Mouse (Mus musculus): ENCODE measurements around the gene AU022252. TPM values are rescaled to one million over a fixed set of nuclear protein-coding genes. Genes with fewer than 3 reads are reported as not detected.
"Not testable (repeated sequence)": the region's sequence is repeated elsewhere in the genome, so short reads cannot be mapped to it uniquely, and the experiment has no call there.

Gene AU022252
- polyA plus RNA-seq (2015; fragmentation: Nextera tagmentation; extraction: Ambion mirVana) = 28.1 and 31.1 TPM in 2 replicates

DNA sequence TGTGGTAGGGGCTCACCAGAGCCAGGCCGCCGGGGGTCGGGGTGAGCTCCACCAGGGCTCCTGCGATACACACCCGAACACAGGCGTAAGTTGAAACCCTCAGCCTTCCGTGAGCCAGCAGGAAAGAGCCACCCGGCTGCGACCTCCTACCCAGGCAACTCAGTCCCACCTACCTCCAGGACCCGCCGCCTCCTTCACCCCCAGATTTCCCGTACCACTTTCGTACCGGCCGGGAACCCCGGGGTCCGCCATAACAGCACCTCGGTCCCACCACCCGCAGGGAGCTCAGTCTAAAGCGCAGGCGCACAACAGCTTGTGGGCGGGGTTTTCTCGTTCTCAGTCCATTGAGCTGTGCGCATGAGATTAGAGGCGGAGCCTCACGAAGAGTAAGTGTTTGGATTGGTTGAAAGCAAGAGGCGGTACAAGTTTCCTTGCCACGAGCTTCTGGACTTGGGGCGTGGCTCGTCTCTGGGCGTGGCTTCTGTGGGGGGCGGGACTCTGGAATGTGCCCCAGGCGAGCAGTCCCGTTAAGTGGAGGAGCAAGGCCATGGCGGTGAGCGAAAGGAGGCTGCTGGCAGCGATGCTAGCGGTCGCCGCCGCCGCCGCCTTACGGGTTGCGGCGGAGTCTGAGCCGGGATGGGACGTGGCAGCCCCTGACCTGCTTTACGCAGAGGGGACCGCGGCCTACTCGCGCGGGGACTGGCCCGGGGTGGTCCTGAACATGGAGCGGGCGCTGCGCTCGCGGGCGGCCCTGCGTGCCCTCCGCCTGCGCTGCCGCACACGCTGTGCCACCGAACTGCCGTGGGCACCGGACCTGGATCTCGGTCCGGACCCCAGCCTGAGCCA lies at the start of gene AU022252, which contains the start of gene P3h1:
AU022252 (minus strand) TSS at position 303 of the 846 bp plus-strand sequence.
P3h1 (plus strand) TSS at position 506 of the 846 bp plus-strand sequence.
- H3K4me3 ChIP-seq (replicated peaks; ENCODE audit: low read depth, low read length) = peak within 1 kb of the TSS; percentile 77
- H3K4me2 ChIP-seq (ENCODE audit: low read length) = peak within 1 kb of the TSS; percentile 86
- H3K36me3 ChIP-seq (ENCODE audit: insufficient read depth, low read length) = no peaks in the 10 kb centered on the region
- ATAC-seq (replicated peaks; ENCODE audit: low FRiP score, low read depth) (peak; percentile 95), DNase-seq (ENCODE audit: low spot score) (peak; percentile 99)
- no peaks in the 10 kb centered on the region for H3K9me3 ChIP-seq (replicated peaks; ENCODE audit: low read length)
- peak within 1 kb of the TSS; percentile 75 for H3K9ac ChIP-seq (ENCODE audit: low read depth, low read length)
- under 1% methylated on average over 71 of the region's 71 CpGs for whole genome bisulfite sequencing
- peak within 1 kb of the TSS; percentile 68 for H3K27ac ChIP-seq
- H3K27me3 ChIP-seq (ENCODE audit: insufficient read depth, low read length) = no peaks in the 10 kb centered on the region
- no peak for TF ChIP-seq CTCF (IDR thresholded peaks at IDR 0.05; ENCODE audit: low read depth)
- peaks cover 4% of the 10 kb centered on the region; the same call in 1 of the 2 replicates for H3K4me1 ChIP-seq (replicated peaks; ENCODE audit: insufficient read depth, low read length)

DNA sequence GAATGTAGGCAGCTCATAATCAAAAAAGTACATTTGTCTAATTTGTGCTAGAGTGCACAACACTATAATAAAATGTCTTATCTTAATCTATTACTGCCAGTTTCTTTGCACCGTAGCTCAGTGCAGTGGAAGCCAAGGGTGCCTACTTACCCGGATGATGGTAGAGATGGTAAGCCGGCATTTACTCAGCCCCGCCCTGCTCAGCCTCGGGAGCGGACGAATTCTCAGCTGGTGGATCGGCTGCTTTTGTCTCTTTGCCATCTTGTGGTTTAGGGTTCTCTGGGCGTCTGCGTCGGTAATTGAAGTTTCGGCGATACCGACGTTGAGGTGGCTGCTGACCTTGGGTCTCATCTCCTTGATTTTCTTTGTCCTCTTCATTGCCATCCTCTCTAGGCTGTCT lies 46.3 kb upstream of the AU022252 start:
- not testable (repeated sequence) for H3K9me3 ChIP-seq (replicated peaks; ENCODE audit: low read length); H3K27me3 ChIP-seq (ENCODE audit: insufficient read depth, low read length); H3K9ac ChIP-seq (ENCODE audit: low read depth, low read length); DNase-seq (ENCODE audit: low spot score); H3K4me1 ChIP-seq (replicated peaks; ENCODE audit: insufficient read depth, low read length); H3K4me2 ChIP-seq (ENCODE audit: low read length); ATAC-seq (replicated peaks; ENCODE audit: low FRiP score, low read depth); H3K4me3 ChIP-seq (replicated peaks; ENCODE audit: low read depth, low read length); H3K27ac ChIP-seq
- 91% methylated on average over 15 of the region's 15 CpGs for WGBS
- peaks cover 74% of the 10 kb centered on the region for H3K36me3 ChIP-seq (ENCODE audit: insufficient read depth, low read length)

DNA sequence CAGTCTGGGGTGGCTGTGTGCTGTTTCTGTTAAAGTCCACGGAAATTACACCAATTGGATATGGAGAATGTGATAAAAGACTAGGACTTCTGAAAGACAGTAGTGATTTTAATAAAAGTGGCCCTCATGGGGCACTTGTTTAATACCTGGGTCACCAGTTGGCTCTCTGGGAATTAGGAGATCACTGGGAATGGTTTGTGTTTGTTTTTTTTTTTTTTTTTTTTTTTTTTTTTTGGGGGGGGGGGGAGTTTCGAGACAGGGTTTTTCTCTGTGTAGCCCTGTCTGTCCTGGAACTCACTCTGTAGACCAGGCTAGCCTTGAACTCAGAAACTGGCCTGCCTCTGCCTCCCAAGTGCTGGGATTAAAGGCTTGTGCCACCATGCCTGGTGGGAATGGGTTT lies 43.2 kb upstream of the AU022252 start:
- DNase-seq (ENCODE audit: low spot score) (no peak), ATAC-seq (replicated peaks; ENCODE audit: low FRiP score, low read depth) (no peak)
- no peaks in the 10 kb centered on the region for H3K27me3 ChIP-seq (ENCODE audit: insufficient read depth, low read length)
- peak overlapping the region; percentile 62 for H3K27ac ChIP-seq
- no peaks in the 10 kb centered on the region for H3K9me3 ChIP-seq (replicated peaks; ENCODE audit: low read length)
- H3K36me3 ChIP-seq (ENCODE audit: insufficient read depth, low read length) = peaks cover 65% of the 10 kb centered on the region
- no peaks in the 10 kb centered on the region for H3K4me1 ChIP-seq (replicated peaks; ENCODE audit: insufficient read depth, low read length)
- H3K9ac ChIP-seq (ENCODE audit: low read depth, low read length) = no peak overlapping the region
- 72% methylated on average over 2 of the region's 2 CpGs for WGBS
- H3K4me3 ChIP-seq (replicated peaks; ENCODE audit: low read depth, low read length) = no peak overlapping the region
- H3K4me2 ChIP-seq (ENCODE audit: low read length) = no peak overlapping the region
- TF ChIP-seq CTCF (IDR thresholded peaks at IDR 0.05; ENCODE audit: low read depth) = no peak

DNA sequence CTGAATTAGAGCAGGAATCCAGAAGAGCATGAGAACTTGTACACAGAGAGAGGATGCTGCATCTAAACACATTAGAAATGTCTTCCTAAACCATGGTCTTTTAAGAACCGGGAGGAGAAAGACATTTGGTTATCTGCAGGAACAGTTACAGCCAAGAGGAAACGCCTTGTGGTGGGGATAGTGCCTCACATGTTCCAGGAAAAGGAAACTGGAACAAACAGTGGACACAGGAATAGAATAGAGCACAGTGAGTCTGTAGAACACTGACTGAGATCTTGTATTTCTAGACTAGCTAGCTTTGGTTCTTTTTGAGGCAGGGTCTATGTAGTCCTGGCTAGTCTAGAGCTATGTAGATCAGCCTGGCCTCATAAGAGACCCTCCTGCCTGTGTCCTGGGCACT lies 42.7 kb upstream of the AU022252 start:
- DNase-seq (ENCODE audit: low spot score) (peak; percentile 12), ATAC-seq (replicated peaks; ENCODE audit: low FRiP score, low read depth) (no peak)
- Histone ChIP-seq H3K9ac (ENCODE audit: low read depth, low read length) (no peak overlapping the region), H3K4me3 (replicated peaks; ENCODE audit: low read depth, low read length) (no peak overlapping the region), H3K4me2 (ENCODE audit: low read length) (no peak overlapping the region), H3K27me3 (ENCODE audit: insufficient read depth, low read length) (no peaks in the 10 kb centered on the region), H3K36me3 (ENCODE audit: insufficient read depth, low read length) (peaks cover 66% of the 10 kb centered on the region), H3K4me1 (replicated peaks; ENCODE audit: insufficient read depth, low read length) (no peaks in the 10 kb centered on the region), H3K9me3 (replicated peaks; ENCODE audit: low read length) (no peaks in the 10 kb centered on the region), H3K27ac (peak overlapping the region; percentile 62)
- WGBS = 78% methylated on average over 2 of the region's 2 CpGs
- no peak for TF ChIP-seq CTCF (IDR thresholded peaks at IDR 0.05; ENCODE audit: low read depth)

DNA sequence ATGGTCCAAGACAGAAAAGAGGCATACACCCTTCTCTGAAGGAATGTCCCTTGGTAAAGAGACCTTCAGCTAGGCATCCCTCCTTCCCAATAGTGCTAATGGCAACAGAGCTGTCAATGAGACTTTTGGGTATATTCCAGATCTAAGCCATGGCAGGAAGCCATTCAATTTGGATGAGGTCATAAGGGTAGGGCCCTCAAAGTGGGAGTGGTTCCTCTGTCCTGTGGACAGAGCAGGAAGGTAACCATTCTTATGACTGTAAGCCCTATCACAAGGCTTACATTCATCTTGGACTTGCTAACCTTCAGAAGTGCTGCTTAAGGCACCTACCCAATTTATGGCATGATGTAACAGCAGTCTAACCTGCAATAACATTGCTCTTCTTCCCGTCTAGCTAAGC lies 42.1 kb upstream of the AU022252 start:
- Histone ChIP-seq H3K36me3 (ENCODE audit: insufficient read depth, low read length) (peaks cover 60% of the 10 kb centered on the region), H3K27me3 (ENCODE audit: insufficient read depth, low read length) (no peaks in the 10 kb centered on the region), H3K4me1 (replicated peaks; ENCODE audit: insufficient read depth, low read length) (no peaks in the 10 kb centered on the region), H3K27ac (peak overlapping the region; percentile 36; the same call in 1 of the 2 replicates), H3K4me3 (replicated peaks; ENCODE audit: low read depth, low read length) (no peak overlapping the region), H3K9me3 (replicated peaks; ENCODE audit: low read length) (no peaks in the 10 kb centered on the region), H3K4me2 (ENCODE audit: low read length) (no peak overlapping the region), H3K9ac (ENCODE audit: low read depth, low read length) (no peak overlapping the region)
- 74% methylated on average over 1 of the region's 1 CpGs for WGBS
- TF ChIP-seq CTCF (IDR thresholded peaks at IDR 0.05; ENCODE audit: low read depth) = no peak
- no peak for DNase-seq (ENCODE audit: low spot score)
- no peak for ATAC-seq (replicated peaks; ENCODE audit: low FRiP score, low read depth)

DNA sequence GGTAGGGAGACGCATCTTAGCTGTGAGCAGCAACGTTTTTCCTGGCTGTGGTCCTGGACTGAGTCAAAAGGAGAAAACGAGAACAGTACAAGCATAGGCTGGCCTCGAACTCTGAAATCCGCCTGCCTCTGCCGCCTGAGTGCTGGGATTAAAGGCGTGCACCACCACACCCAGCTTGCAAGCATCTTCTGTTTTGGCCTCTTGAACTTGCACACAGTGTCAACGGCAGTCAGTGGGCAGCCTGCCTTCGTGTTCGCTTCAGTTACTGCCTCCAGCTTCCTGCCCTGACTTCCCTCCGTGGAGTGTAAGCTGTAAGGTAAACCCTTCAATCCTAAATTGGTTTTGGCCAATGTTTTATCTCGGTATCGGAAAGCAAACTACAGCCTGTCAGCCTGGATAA lies 34.1 kb upstream of the AU022252 start:
- 61% methylated on average over 13 of the region's 13 CpGs for WGBS
- H3K4me2 ChIP-seq (ENCODE audit: low read length) = no peak overlapping the region
- DNase-seq (ENCODE audit: low spot score) (no peak), ATAC-seq (replicated peaks; ENCODE audit: low FRiP score, low read depth) (no peak)
- TF ChIP-seq CTCF (IDR thresholded peaks at IDR 0.05; ENCODE audit: low read depth) = no peak
- H3K9ac ChIP-seq (ENCODE audit: low read depth, low read length) = no peak overlapping the region
- peaks cover 12% of the 10 kb centered on the region for H3K36me3 ChIP-seq (ENCODE audit: insufficient read depth, low read length)
- no peak overlapping the region for H3K4me3 ChIP-seq (replicated peaks; ENCODE audit: low read depth, low read length)
- no peaks in the 10 kb centered on the region for H3K9me3 ChIP-seq (replicated peaks; ENCODE audit: low read length)
- no peaks in the 10 kb centered on the region for H3K27me3 ChIP-seq (ENCODE audit: insufficient read depth, low read length)
- H3K4me1 ChIP-seq (replicated peaks; ENCODE audit: insufficient read depth, low read length) = no peaks in the 10 kb centered on the region
- no peak overlapping the region for H3K27ac ChIP-seq
